Mouse (Mus musculus) megakaryocyte, adult 5-6 weeks (primary cell): Measurements from ENCODE around the gene Mtmr14. TPM values are rescaled to one million over a fixed set of nuclear protein-coding genes. Genes with fewer than 3 reads are reported as not detected.
A peak's percentile ranks its signal among the peaks of the same experiment; 100 is the strongest.

Source experiments
- ATAC-seq: 2 replicates; pipeline ENCODE4 v1.8.0; 2016; ENCODE audit warnings: mild to moderate bottlenecking, inconsistent platforms; ENCODE audit not compliant: poor library complexity, severe bottlenecking
- total RNA-seq, 2 experiments: library from RNA; stranded (forward) in 1 of 2; stranded (reverse) in 1 of 2; fragments of 153-499, 151-499 nt in 1 of 2; fragments of 221-1000, 200-1000 nt in 1 of 2; gene quantifications; 2 replicates each; pipeline versions ENCODE4 v1.2.3 to v1.2.4; 2015 to 2017

Gene Mtmr14
- total RNA-seq (2015) (30.6 and 34.0 TPM in 2 replicates), total RNA-seq (2017) (56.5 and 60.9 TPM in 2 replicates)

DNA sequence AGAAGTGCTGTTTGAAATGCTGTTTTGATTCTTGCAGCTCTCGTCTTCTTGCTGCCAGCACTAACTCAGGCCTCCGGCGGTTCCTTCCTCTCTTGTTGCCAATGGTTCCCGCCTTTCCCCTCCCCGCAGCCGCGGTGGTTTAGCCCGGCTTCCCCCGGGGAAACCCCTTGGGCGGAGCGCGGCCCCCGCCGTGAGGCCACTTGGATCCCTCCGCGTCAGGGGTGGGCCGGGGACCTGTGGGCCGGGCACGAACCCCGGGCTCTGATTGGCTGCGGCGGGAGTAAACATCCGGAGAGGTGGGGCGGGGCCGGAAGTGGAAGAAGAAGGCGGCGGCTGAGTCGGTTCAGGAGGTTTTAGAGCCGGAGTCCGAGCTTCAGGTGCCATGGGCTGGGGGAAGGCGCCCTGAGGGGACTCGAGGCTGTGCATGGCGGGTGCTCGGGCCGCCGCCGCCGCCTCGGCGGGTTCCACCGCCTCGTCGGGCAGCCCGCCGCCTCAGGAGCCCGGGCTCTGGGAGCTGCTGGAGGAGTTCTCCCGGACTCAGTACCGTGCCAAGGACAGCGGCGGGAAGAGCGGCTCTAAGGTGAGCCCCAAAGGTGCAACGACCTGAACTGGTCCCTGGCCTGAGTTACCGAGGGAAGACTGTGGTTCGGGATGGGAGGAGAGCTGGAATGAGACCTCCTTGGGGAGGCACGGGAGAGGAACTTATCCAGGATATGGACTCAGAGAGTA lies at the start of gene Mtmr14:
Mtmr14 (plus strand) TSS at position 302 of the 729 bp plus-strand sequence.
- ATAC-seq = peak; percentile 98

DNA sequence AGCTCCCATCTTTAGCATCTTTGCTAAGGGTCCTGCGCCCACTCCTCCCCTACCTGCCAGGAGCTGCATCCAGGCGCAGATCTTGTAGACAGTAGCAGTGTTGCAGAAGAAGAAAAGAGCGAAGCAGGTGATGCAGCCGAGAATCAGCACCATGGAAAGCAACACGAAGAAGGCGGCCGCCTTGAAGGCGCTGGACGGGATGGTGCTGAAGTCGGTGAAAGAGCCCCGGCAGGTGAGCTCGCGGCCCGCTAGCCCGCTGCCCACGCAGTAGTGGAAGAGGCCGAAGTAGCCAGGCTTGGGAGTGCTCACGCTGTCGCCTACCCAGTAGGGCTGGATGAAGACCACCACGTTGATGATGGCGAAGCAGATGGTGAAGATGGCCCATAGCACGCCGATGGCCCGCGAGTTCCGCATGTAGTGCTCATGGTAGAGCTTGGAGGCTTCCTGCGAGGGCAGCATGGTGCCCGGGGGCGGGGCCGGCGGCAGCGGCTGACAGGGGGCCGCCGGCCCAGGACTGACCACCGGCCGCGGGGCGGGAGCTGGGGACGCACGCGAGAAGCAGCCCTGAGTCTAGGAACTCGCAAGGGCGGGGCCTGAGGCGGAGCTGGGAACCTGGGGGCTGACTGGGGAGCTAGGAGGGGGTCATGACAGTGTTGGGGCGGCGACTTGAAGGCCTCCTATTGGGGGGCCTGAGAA lies 43.7 kb upstream of the Mtmr14 start:
- no peak for ATAC-seq

DNA sequence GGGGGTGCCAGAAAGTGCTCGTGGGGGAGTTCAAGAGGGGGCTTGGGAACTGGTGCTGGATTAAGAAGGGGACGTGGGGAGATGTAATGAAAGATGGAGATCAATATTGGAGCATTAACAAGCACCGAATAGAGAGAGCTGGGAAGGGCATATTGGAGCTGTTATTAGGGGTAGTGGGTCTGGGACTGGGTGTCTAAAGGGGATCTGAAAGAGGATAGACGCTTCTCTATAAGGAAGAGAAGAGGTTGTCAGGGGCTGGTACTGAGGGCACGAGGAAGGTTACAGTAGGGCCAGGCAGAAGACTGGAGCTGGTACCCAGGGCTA lies 43.2 kb upstream of the Mtmr14 start:
- ATAC-seq = no peak

DNA sequence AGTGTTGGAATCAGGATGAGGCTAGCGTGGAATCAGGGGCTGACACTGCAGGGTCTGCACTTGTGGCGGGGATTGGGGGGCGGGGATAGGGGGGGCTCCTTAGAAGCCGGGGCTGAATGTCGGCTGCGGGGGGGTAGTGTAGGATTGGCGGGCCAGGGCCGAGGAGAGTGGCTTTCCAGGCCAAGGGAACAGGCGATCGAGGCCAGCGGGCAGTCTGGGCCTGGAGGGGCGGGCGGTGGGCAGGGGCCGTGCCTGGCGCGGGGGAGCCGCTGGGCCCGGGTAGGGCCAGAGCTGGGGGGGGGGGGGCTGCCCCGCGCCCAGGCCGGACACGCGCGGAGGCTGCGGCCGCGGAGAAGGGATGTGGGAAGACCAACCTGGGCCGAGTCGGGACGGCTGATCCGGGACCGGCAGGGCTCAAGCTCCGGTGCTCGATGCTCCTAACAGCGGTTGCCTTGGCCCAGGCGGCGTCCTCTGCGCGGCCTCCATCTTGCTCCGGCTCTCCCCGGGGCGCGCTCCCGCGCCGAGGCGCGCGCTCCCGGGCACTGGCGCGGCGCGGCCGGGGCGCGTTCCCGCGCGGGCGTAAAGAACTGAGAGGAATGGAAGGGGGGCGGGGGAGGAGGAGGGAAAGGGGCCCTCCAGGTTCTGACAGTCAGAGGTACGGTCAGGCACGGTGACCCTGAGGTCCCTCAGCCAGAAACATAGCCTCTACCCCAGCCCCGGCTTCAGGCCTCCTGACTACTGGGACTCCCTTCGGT lies 42.6 kb upstream of the Mtmr14 start, which contains the start of gene Lhfpl4:
Lhfpl4 (minus strand) TSS at position 544 of the 755 bp plus-strand sequence.
- no peak for ATAC-seq

DNA sequence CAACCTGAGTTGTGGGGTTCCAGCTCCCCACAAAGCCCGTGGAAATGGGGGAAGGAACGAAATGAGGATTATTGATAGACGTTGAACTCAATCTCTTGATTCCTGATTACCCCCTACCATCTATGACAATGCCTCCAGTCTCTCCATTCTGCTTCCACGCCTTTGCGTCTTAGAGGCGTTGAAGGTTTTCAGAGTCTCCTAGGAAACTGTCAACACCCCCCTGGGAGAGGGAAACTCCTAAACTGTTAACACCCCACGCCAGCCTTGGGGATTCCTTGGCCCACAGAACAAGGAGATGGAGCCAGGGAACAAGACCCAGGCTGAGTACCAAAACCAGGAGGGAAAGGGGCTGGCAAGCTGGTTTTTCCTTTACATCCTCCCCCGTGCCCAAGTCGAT lies 42.0 kb upstream of the Mtmr14 start:
- no peak for ATAC-seq

DNA sequence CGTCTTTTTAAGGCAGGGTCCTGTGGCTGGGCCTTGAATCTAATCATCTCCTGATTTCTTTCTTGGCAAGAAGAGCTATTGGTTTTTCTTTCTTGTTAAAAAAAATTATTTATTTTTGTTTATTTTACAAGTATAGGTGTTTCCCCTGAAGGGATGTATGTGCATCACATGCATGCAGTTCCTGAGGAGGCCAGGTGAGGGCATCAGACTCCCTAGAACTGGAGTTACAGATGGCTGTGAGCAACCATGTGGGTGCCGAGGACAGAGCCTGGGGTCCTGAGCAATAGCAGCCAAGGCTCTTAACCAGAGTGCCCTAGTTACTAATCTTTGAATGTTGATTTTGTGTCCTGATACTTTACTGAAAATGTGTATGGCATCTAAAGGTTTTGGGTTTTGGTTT lies 21.4 kb upstream of the Mtmr14 start:
- no peak for ATAC-seq

DNA sequence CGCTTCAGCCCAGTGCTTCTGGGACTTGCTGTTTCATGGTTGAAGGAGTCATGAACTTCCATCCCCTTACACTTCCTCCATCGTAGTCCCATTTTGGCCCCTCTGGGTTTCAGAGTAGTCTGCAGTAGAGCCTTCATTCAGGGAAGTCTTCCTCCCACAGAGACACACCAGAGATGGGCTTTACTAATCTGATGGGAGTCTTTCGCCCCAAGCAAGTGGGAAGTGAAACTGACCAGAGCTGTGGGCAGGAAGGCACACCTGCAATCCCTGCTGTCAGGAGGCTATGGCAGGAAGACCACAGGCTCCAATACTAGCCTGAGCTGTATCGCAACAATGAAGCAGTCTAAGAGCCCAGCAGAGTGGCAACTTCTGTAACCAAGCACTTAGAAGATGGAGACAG lies 11.8 kb upstream of the Mtmr14 start:
- ATAC-seq = peak; percentile 67

DNA sequence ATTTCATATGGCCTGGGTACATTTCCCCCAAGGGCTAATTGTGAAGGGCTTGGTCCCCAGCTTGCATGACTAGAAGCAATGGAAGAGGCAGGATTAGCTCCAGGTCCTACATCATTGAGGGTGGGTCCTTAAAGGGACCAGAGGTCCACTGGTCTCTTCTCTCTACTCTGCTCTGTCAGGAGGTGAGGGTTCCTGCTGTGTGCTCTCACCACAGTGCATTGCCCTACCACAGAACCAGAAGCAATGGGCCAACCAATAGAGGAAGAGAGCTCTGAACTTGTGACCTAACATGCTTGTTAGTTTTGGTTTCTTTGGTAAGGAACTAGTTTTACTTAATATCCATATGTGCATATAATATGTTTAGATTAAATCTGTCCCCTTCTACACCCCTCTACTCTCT lies 10.9 kb upstream of the Mtmr14 start:
- peak; percentile 77 for ATAC-seq

DNA sequence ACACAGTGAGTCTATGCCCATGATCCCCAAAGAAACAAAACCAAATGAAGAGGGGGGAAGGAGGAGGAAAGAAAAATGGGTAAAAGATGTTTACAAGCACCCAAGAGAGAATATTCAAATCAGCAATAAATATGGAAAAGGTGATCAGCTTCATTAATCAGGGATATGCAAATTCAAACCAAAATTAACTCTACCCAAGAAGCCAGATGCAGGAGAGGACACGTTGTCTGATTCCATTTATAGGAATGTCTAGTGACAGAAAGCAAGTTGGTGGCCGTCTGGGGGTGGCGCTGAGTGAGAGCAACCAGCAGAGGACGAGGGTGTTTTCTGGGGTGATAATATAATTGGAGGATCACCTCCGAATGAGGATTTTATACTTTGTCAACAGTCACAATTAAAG lies 2.5 kb upstream of the Mtmr14 start:
- no peak for ATAC-seq

DNA sequence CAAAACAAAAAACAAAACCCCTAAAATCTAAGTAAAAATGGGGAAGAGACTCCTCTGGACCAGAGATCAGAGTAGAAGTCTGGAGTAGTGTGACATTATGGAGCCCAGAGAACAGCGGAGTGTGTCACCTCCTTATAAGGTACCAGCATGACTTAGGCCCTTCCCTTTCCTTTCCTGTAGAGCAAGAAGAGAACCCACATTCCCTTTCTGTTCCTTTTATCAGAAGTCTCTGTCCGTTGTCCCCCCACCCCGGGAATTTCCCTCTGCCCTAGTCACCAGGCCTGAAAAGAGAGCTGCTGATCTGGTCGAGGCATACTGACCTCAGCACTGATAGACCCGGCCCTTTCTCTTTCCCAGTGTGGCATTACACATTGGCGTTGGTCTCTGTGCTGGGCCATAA lies 799 bp downstream of the Mtmr14 start:
- ATAC-seq = peak; percentile 49

DNA sequence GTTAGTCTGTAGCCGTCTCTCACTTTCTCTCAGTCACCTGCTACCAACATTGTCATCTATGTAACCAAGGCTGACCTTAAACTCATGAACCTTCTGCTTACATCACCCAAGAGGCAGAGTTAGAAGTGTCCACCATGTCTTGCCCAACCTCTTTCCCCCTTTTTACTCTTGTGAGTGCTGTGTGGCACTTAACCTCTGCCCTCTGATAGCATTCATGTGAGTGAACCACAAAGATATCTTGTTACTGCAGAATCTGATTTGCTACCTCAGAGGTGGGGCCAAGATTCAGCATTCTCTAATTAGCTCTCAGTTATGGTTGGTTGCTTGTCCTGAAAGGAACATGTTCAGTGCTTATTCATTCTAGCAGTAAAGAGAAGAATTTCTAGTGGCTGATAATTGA lies 5.1 kb downstream of the Mtmr14 start:
- ATAC-seq = no peak

DNA sequence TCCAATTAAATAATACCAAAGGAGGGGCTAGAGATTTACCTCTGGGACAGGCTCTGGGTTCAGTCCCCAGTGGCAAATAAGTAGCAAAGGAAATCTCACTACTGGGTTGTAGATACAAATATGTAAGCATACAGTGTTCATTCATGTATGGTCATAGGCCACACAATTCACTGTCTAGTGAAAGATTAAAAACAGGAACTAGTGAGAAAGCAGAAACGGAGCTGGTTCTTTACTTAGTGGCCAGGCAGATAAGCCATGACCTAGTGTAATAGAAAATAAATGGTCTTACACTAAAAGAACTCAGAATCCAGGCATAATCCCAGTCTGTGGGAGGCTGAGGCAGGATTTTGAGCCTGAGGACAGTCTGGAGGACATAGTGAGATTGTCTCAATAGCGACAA lies 7.9 kb downstream of the Mtmr14 start:
- peak; percentile 80 for ATAC-seq

DNA sequence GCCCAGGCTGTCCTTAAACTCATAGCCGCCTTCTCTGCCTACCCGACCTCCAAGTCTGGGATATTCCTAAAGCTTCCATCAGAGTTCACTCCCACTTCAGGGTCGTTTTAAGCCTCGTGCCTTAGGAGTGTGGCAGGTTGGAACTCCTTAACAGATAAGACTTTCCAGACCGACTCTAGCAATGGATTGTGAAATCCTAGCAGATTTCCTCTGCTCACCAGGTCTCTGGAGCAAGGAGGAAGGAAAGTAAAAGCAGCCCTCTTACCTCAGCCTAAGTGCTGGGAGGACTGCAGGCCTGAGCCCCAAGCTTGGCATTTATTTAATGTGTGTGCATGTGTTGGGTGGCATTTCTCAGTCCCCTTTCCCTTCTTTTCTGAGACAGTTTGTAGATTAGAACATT lies 13.1 kb downstream of the Mtmr14 start:
- no peak for ATAC-seq

DNA sequence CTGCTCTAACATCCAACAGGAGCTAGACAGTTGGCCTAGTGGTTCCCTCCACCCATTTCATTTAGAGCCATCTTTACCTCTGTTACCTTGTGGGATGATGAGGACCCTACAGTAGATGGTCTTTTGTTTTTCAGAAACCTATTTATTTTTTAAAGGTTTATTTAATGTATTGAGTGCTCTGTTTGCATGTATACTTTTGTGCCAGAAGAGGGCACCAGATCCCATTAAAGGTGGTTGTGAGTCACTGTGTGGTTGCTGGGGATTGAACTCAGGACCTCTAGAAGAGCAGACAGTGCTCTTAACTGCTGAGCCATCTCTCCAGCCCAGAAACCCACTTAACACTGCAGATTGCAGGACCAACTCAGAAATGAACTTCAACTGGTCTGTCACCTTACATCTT lies 14.3 kb downstream of the Mtmr14 start:
- ATAC-seq = no peak

DNA sequence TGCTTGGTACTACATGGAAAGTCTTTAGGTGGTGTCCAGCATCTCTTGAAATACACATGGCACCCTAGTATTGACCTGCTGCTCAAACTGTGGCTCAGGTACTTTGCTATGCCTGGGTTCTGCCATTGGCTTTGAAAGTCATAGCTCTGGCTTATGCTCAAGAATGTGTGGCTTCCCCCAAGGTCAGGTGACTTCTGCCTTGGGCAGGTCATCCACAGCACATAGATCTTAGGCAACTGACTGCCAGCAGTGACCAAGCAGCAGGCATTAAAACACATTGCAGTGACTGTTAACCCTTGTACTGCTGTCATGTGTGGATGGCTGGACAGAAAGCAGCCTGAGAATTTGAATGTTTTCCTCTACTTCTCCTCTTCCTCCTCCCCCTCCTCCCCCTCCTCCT lies 17.3 kb downstream of the Mtmr14 start:
- peak; percentile 83 for ATAC-seq

DNA sequence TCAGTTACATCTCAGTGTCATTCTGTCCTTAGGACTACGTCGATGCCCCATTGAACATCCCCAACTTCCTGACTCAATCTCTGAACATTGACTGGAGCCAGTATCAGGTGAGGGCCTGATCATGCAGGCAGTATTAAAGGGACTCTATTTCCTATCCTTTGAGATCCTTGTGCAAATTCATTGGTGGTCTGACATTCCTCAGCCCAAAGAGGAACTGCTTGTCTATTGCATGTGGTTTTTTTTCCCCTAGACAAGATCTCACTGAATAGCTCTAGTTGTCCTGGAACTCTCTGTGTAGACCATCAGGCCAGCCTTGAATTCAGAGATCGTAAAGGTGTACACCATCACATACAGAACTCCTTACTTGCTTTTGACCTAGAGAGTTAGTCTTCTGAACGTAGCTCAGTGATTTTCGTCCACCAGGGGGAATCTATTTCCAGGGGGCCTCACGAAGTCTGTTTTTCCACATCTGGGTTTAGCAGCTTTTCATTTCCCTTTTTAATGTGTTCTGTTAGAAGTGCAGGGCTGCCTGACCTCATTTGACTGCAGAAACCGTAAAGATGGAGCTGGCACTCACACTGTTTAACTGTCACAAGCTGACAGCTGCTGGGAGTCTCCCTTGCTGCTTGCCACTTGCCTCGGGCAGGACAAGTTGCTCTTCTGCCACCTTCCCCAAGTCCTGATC lies 23.7 kb downstream of the Mtmr14 start:
- ATAC-seq = no peak; the same call in 1 of the 2 replicates

DNA sequence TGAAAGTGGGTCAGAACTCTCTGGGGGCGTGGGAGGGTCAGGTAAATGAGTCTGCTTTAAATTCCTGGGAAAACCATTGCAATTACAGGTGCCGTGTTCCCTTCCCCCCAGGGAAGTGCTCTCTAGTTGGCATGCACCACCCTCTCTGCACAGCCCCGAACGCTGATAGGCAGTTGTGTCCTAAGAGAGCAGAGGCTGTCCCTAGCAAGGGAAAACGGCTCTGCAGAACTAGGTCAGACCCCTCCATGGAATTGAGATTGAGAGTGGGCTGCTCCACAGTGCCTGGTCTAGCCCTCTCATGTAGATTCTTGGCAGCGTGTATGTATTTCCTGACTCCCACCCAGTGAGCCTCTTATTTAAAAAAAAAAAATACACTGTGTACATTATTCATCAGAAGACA lies 25.9 kb downstream of the Mtmr14 start:
- ATAC-seq = no peak

DNA sequence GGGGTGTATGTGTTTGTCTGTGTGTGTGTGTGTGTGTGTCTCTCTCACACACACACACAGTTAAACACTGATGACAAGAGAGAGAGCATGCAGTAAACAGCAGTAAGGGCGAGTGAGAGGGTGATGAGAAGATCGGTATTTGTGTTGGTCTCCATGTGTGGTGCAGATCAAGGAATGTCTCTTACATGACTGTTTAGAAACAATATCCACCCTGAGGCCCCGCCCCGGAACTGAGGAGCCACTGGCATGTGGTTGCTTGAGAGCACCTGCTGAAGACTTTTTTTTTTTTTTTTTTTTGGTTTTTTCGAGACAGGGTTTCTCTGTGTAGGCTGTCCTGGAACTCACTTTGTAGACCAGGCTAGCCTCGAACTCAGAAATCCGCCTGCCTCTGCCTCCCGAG lies 26.8 kb downstream of the Mtmr14 start:
- no peak for ATAC-seq

DNA sequence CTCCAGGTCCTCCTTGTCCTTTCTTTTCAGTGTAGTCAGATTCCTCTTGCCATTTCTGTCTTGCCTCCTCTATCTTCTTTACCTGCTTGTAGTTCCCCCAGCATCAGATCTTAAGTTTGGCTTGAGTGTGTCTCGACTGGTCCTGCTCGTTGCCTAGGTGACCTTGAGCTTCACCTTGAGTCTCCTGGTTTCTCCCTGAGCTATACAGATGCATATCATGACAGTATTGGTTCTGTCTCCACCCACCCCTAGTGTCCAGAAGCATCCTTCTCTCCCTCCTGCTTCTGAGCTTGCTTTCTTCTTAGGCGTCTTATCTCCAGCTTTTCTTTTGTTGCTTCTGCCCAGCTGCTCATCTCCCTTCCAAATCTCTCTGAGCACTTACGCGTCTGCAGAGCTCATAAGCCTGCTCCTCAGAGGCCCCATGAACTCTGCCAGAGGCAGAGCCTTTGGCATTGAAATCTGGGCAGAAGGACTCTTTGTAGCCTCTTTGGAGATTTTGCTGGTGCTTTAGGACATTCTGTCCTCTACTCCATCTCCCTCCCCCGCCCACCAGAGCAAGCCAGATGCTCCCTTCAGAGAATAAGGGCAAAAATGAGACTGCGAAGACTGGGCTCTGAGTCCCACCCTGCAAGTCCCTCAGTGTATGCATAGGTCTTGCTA lies 29.5 kb downstream of the Mtmr14 start:
- no peak for ATAC-seq

DNA sequence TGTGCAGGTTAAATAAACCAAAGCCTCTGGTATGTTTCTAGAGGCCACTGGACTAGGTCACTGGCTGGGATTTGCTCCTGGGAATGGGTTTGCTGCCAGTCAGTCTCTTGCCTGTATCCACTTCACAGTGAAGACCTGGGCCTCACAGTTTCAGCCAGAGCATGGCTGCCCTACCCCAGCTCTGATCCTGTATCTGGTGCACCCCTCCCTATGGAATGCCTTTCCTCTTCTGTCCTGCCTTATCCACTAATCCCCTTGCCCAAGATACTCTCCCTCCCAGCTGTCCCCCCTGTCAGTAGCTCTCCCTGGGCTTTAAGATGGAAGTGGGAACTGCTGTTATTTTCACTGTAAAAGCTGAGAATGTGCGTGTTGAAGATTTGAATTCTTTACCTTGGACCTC lies 30.3 kb downstream of the Mtmr14 start:
- ATAC-seq = no peak

DNA sequence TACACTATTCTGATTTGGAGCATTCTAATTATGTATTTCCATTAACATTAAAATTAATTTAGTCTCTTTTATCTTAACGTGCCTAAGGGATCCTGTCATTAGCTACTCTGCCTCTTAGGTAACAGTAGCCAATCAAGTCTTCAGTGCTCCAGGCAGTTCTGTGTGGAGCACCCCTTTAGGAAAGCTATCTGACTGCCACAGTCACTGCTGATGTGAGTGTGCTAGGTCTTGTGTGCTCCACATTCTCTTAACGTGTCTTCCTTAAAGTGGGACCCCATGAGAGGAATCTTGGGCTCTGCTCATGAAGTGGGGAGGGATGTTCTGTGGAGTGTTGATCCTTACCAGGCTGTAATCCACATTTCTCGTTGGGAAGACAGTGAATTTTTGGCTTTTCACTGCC lies 34.7 kb downstream of the Mtmr14 start:
- ATAC-seq = no peak
